Comparison of ENCODE assay signal across 9 mouse cellular contexts in the genomic region with DNA sequence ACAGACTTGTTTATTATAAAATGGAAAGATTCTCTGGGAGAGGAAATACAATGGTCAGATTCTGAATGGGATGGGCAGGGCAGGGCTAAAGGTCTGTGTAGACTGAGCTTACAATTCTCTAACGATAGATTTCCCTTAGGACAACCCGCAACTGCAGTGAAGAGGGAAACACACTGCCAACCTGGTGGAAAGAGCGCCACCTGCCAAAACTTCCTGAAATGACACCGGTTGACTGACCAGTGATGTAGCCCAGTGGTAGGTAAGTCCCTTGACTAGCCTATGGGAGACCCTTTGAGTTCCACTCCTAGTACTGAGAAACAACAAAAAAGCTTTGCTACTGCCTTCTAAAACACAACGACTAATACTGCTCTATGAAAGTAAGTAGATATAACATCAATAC. TPM values are rescaled to one million over a fixed set of nuclear protein-coding genes. Genes with fewer than 3 reads are reported as not detected.
DNase-seq lines count a peak whose midpoint lies in the region; ATAC-seq and TF ChIP-seq lines count a peak whose summit lies in the region.
"Had no signal": no experiment of that assay in that cellular context is flagged by ENCODE, and none has a peak within 500 bp of the region (broad histone marks: within the 10 kb centered on the region; RNA-seq: fewer than 3 reads in every experiment).

No protein-coding gene starts in this region.

- H3K36me3 ChIP-seq in G1E (replicated peaks) = peaks cover 56% of the 10 kb centered on the region
- H3K36me3 ChIP-seq in kidney, postnatal 0 days (ENCODE audit: insufficient read depth, low read length) = peaks cover 14% of the 10 kb centered on the region; the same call in 1 of the 2 replicates

- no peak for ATAC-seq in CD4-positive, CD25-positive, alpha-beta regulatory T cell, adult 4 months
- ATAC-seq in G1E (ENCODE audit: extremely low read depth, insufficient number of reproducible peaks, low FRiP score, poor library complexity, severe bottlenecking) = peak; percentile 30; the same call in 1 of the 2 replicates
- no peak for ATAC-seq in kidney, postnatal 0 days (replicated peaks; ENCODE audit: low FRiP score, low read depth)
- 0 out of 2 replicates have a peak, but pooled peaks have one; percentile 34 for ATAC-seq in monocyte, adult 5-6 weeks (replicated peaks; ENCODE audit: insufficient number of reproducible peaks, low FRiP score, low TSS enrichment, poor library complexity, severe bottlenecking)

- peaks cover 41% of the 10 kb centered on the region for H3K4me1 ChIP-seq in G1E (ENCODE audit: insufficient read depth, low read depth, low read length)
- peaks cover 7% of the 10 kb centered on the region for H3K4me1 ChIP-seq in kidney, postnatal 0 days (replicated peaks; ENCODE audit: insufficient read depth, low read length)

- H3K4me3 ChIP-seq in G1E (ENCODE audit: low read depth, low read length) = no peak overlapping the region
- no peak overlapping the region for H3K4me3 ChIP-seq in kidney, postnatal 0 days (replicated peaks; ENCODE audit: low read depth, low read length)
- H3K4me3 ChIP-seq: heart, embryonic 13.5 days had no signal

- TF ChIP-seq CTCF in G1E (IDR thresholded peaks at IDR 0.05; ENCODE audit: low read depth, low read length) = peak; percentile 53
- TF ChIP-seq CTCF in kidney, postnatal 0 days (IDR thresholded peaks at IDR 0.05; ENCODE audit: low read depth) = peak; percentile 66

- H3K27ac ChIP-seq in kidney, postnatal 0 days = no peak overlapping the region
- H3K27ac ChIP-seq: heart, embryonic 13.5 days had no signal

- no peak overlapping the region for H3K9ac ChIP-seq in kidney, postnatal 0 days (ENCODE audit: low read depth, low read length)
- H3K9ac ChIP-seq: heart, embryonic 13.5 days had no signal

- no peak overlapping the region for H3K4me2 ChIP-seq in kidney, postnatal 0 days (ENCODE audit: low read length)
- H3K4me2 ChIP-seq: heart, embryonic 13.5 days had no signal

- DNase-seq in CD4-positive, CD25-positive, alpha-beta regulatory T cell, adult 2 months (ENCODE audit: low read depth, low spot score) = peak; percentile 58
- peak; percentile 29 to 41 for DNase-seq in layer of hippocampus, postnatal 14 days (ENCODE audit: low spot score in 2 of 2)
- DNase-seq in layer of hippocampus, postnatal 36 days = no peak
- DNase-seq in G1E (ENCODE audit: low spot score) = no peak
- peak; percentile 59 for DNase-seq in cerebellum, adult 9-10 months
- DNase-seq in kidney, postnatal 0 days (ENCODE audit: low spot score) = peak; percentile 62

- H3K9me3 ChIP-seq in G1E (replicated peaks) = no peaks in the 10 kb centered on the region
- no peaks in the 10 kb centered on the region for H3K9me3 ChIP-seq in kidney, postnatal 0 days (replicated peaks; ENCODE audit: low read length)
- H3K9me3 ChIP-seq: heart, embryonic 13.5 days had no signal

- H3K27me3 ChIP-seq in G1E (ENCODE audit: insufficient read depth, low read length) = no peaks in the 10 kb centered on the region; the same call in 1 of the 2 replicates
- H3K27me3 ChIP-seq in kidney, postnatal 0 days (ENCODE audit: insufficient read depth, low read length) = no peaks in the 10 kb centered on the region
- H3K27me3 ChIP-seq: heart, embryonic 13.5 days had no signal

- WGBS in kidney, postnatal 0 days = 35% methylated on average over 5 of the region's 5 CpGs

RNA-seq across cellular contexts. Expression of a gene that starts 3.5 kb away (rescaled TPM):
- polyA plus RNA-seq in CD4-positive, CD25-positive, alpha-beta regulatory T cell, adult 4 months (2017; shearing (Covaris generic)) = 10 to 100 TPM; 12.0 to 12.9 TPM
- total RNA-seq in layer of hippocampus, postnatal 14 days (2021) = 10 to 100 TPM; 62.0 to 62.6 TPM
- 10 to 100 TPM; 76.4 to 83.5 TPM for total RNA-seq in layer of hippocampus, postnatal 36 days (2021)
- total RNA-seq in G1E (2014; fragmentation: Nextera tagmentation) (19.5 and 21.7 TPM in 2 replicates), G1E (2017) (29.5 and 37.7 TPM in 2 replicates)
- 47.1 and 78.4 TPM in 2 replicates for polyA plus RNA-seq in G1E (2012)
- 62.0 and 64.6 TPM in 2 replicates for polyA plus RNA-seq in kidney, postnatal 0 days (2015; fragmentation: Nextera tagmentation; extraction: Ambion mirVana)
- 35.1 to 44.1 TPM (median 40.2 TPM) in 3 replicates for total RNA-seq in monocyte, adult 5-6 weeks (2017)

RNA-seq across cellular contexts. Expression of a gene that starts 48.1 kb away (rescaled TPM):
- under 1 TPM; 0.73 to 0.97 TPM for polyA plus RNA-seq in CD4-positive, CD25-positive, alpha-beta regulatory T cell, adult 4 months (2017; shearing (Covaris generic))
- total RNA-seq in layer of hippocampus, postnatal 14 days (2021) = under 1 TPM; 0.72 to 0.90 TPM
- under 1 TPM; 0.60 to 0.73 TPM for total RNA-seq in layer of hippocampus, postnatal 36 days (2021)
- total RNA-seq in G1E (2014; fragmentation: Nextera tagmentation) (not detected in 2 replicates), G1E (2017) (0.06 TPM in 1 of 2 replicates, not detected in the other)
- polyA plus RNA-seq in G1E (2012) = not detected in 2 replicates
- 2.2 and 2.4 TPM in 2 replicates for polyA plus RNA-seq in kidney, postnatal 0 days (2015; fragmentation: Nextera tagmentation; extraction: Ambion mirVana)
- total RNA-seq in monocyte, adult 5-6 weeks (2017) = 31.8 to 34.5 TPM (median 33.4 TPM) in 3 replicates

Comparison
In these comparisons a context has a peak if more than half of its experiments do, and no peak if none do; other contexts are left out.
1. DNase-seq: peak in CD4-positive, CD25-positive, alpha-beta regulatory T cell, adult 2 months (single experiment), layer of hippocampus, postnatal 14 days (2 of 2), cerebellum, adult 9-10 months (single experiment) and kidney, postnatal 0 days (single experiment); none in layer of hippocampus, postnatal 36 days (0 of 2) and G1E (single experiment).
2. ATAC-seq: peak in G1E (single experiment) and monocyte, adult 5-6 weeks (single experiment); none in CD4-positive, CD25-positive, alpha-beta regulatory T cell, adult 4 months (single experiment) and kidney, postnatal 0 days (single experiment).
3. RNA of a gene that starts 48.1 kb away (total RNA-seq): 31.8 to 34.5 TPM in monocyte, adult 5-6 weeks; 0.72 to 0.90 TPM in layer of hippocampus, postnatal 14 days, 0.60 to 0.73 TPM in layer of hippocampus, postnatal 36 days and 0.06 TPM in G1E; every median in the first group is over 10 times any median in the second.